Mouse (Mus musculus): ENCODE data around the gene Gm17535. TPM values are rescaled to one million over a fixed set of nuclear protein-coding genes. Genes with fewer than 3 reads are reported as not detected.
A peak's percentile ranks its signal among the peaks of the same experiment; 100 is the strongest.
"Not testable (repeated sequence)": the region's sequence is repeated elsewhere in the genome, so short reads cannot be mapped to it uniquely, and the experiment has no call there.

Gm17535 gene
- total RNA-seq (2015; ENCODE audit: low replicate concordance) (not detected in 2 replicates), total RNA-seq (2017; ENCODE audit: low replicate concordance) (1.5 TPM in 1 of 2 replicates, not detected in the other)

GRCm38 (mm10) chr9:3034299-3034698 lies at the start of gene Gm17535:
Gene Gm17535, plus strand, starts transcription at chr9:3034599.
- not testable (repeated sequence) for ATAC-seq (replicated peaks; ENCODE audit: low FRiP score, poor library complexity, severe bottlenecking)

- not testable (repeated sequence) for ATAC-seq (replicated peaks; ENCODE audit: low FRiP score, poor library complexity, severe bottlenecking)
Measured at GRCm38 (mm10) chr9:3000445-3000972, 33.9 kb upstream of the Gm17535 start, which contains the start of gene Gm10722. Gene Gm10722, plus strand, starts transcription at chr9:3000922.

- ATAC-seq (replicated peaks; ENCODE audit: low FRiP score, poor library complexity, severe bottlenecking), result not testable (repeated sequence)
Measured at GRCm38 (mm10) chr9:3001006-3001405, 33.4 kb upstream of the Gm17535 start.

GRCm38 (mm10) chr9:3001948-3002659 lies 32.3 kb upstream of the Gm17535 start:
- ATAC-seq (replicated peaks; ENCODE audit: low FRiP score, poor library complexity, severe bottlenecking), result peak; percentile 48; the same call in 1 of the 2 replicates

- not testable (repeated sequence) for ATAC-seq (replicated peaks; ENCODE audit: low FRiP score, poor library complexity, severe bottlenecking)
Measured at GRCm38 (mm10) chr9:3002794-3003396, 31.5 kb upstream of the Gm17535 start, which contains the start of gene Gm11168. Gene Gm11168, plus strand, starts transcription at chr9:3003346.

GRCm38 (mm10) chr9:3006179-3006578 lies 28.2 kb upstream of the Gm17535 start:
- peak; percentile 50 for ATAC-seq (replicated peaks; ENCODE audit: low FRiP score, poor library complexity, severe bottlenecking)

- not testable (repeated sequence) for ATAC-seq (replicated peaks; ENCODE audit: low FRiP score, poor library complexity, severe bottlenecking)
Measured at GRCm38 (mm10) chr9:3006636-3007035, 27.8 kb upstream of the Gm17535 start.

- peak; percentile 38 for ATAC-seq (replicated peaks; ENCODE audit: low FRiP score, poor library complexity, severe bottlenecking)
Measured at GRCm38 (mm10) chr9:3007272-3007671, 27.1 kb upstream of the Gm17535 start.

GRCm38 (mm10) chr9:3009331-3009730 lies 25.1 kb upstream of the Gm17535 start:
- peak; percentile 48 for ATAC-seq (replicated peaks; ENCODE audit: low FRiP score, poor library complexity, severe bottlenecking)

- ATAC-seq (replicated peaks; ENCODE audit: low FRiP score, poor library complexity, severe bottlenecking), result peak; percentile 58
Measured at GRCm38 (mm10) chr9:3012054-3012621, 22.3 kb upstream of the Gm17535 start.

- peak; percentile 56 for ATAC-seq (replicated peaks; ENCODE audit: low FRiP score, poor library complexity, severe bottlenecking)
Measured at GRCm38 (mm10) chr9:3012733-3013279, 21.6 kb upstream of the Gm17535 start, which contains the start of gene Gm10721. Gene Gm10721, plus strand, starts transcription at chr9:3013140.

GRCm38 (mm10) chr9:3015354-3015753 lies 19.0 kb upstream of the Gm17535 start, which contains the start of gene Gm10720:
Gene Gm10720, plus strand, starts transcription at chr9:3015654.
- not testable (repeated sequence) for ATAC-seq (replicated peaks; ENCODE audit: low FRiP score, poor library complexity, severe bottlenecking)

GRCm38 (mm10) chr9:3015896-3016295 lies 18.5 kb upstream of the Gm17535 start:
- ATAC-seq (replicated peaks; ENCODE audit: low FRiP score, poor library complexity, severe bottlenecking), result not testable (repeated sequence)

- not testable (repeated sequence) for ATAC-seq (replicated peaks; ENCODE audit: low FRiP score, poor library complexity, severe bottlenecking)
Measured at GRCm38 (mm10) chr9:3017108-3017507, 17.3 kb upstream of the Gm17535 start, which contains the start of gene Gm10719. Gene Gm10719, plus strand, starts transcription at chr9:3017408.

GRCm38 (mm10) chr9:3018944-3019343 lies 15.5 kb upstream of the Gm17535 start:
- not testable (repeated sequence) for ATAC-seq (replicated peaks; ENCODE audit: low FRiP score, poor library complexity, severe bottlenecking)

- ATAC-seq (replicated peaks; ENCODE audit: low FRiP score, poor library complexity, severe bottlenecking), result peak; percentile 57
Measured at GRCm38 (mm10) chr9:3019835-3020727, 14.3 kb upstream of the Gm17535 start.

- ATAC-seq (replicated peaks; ENCODE audit: low FRiP score, poor library complexity, severe bottlenecking), result not testable (repeated sequence)
Measured at GRCm38 (mm10) chr9:3022316-3023008, 11.9 kb upstream of the Gm17535 start.

GRCm38 (mm10) chr9:3023312-3023984 lies 11.0 kb upstream of the Gm17535 start, which contains the start of gene Gm10718:
Gene Gm10718, plus strand, starts transcription at chr9:3023547.
- not testable (repeated sequence) for ATAC-seq (replicated peaks; ENCODE audit: low FRiP score, poor library complexity, severe bottlenecking)

Measured in erythroid progenitor cell, adult 5-6 weeks (primary cell).